Mouse (Mus musculus): Measurements from ENCODE around the gene Skor1. TPM values are rescaled to one million over a fixed set of nuclear protein-coding genes. Genes with fewer than 3 reads are reported as not detected.

Skor1 gene
- polyA plus RNA-seq, 1 experiment = 0.01 TPM

DNA sequence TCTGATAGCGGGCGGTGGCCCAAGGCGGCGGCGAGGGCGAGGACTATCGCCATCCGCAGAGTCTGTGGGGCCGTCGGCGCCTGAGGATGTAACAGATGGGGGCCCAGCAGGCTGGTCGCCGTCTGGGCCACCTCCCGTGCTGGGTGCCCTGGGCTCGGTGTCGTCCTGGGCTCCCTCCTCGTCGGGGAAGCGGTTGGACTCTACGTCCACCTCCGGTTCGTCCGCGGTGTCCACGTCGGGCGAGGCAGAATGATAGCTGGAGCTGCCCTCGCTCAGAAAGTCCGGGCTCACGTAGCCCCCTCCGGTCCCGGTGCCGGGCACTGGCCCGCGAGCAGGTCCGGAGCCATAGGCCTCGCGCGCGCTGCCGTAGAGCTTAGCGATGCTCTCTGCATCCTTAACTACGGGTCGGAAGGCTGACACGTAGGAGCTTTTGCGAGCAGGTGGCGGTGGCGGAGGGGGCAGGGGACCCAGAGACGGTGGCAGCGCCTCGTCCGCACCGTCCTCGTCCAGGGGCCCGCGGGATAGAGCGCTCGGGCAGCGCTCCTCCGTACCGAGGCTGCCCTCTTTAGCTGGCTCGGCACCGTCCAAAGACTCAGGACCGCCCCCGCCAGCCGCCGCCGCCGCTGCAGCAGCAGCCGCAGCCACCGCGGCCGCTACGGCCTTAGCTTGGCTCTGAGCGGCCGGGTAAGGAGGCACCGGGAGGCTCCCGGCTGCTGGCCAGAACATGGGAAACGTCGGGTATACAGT, 4.1 kb downstream of the Skor1 start:
- peaks cover 96% of the 10 kb centered on the region for H3K27me3 ChIP-seq (ENCODE audit: control insufficient read depth, insufficient read depth, insufficient read length)
- H3K36me3 ChIP-seq (ENCODE audit: control insufficient read depth, insufficient read depth) = no peaks in the 10 kb centered on the region
- no peak overlapping the region for H3ac ChIP-seq (ENCODE audit: control insufficient read depth, insufficient read length)
- H3K79me2 ChIP-seq (ENCODE audit: control insufficient read depth, insufficient read depth) = no peaks in the 10 kb centered on the region
- no peak overlapping the region for H3K4me2 ChIP-seq (ENCODE audit: low read depth)
- TF ChIP-seq MYOG (IDR thresholded peaks at IDR 0.05; ENCODE audit: control insufficient read depth in 1 of 3, insufficient read depth in 1 of 3, insufficient read length in 2 of 3, low read depth in 2 of 3) (no peak), REST (IDR thresholded peaks at IDR 0.05; ENCODE audit: insufficient read depth, insufficient read length) (no peak), MYOD1 (IDR thresholded peaks at IDR 0.05; ENCODE audit: control insufficient read depth in 1 of 3, insufficient read length in 2 of 3, low read depth in 2 of 3) (no peak), USF1 (IDR thresholded peaks at IDR 0.05; ENCODE audit: low read depth) (no peak), CEBPB (IDR thresholded peaks at IDR 0.05; ENCODE audit: insufficient read depth, poor library complexity, severe bottlenecking) (no peak), POLR2A (IDR thresholded peaks at IDR 0.05; ENCODE audit: insufficient read length, low read depth) (no peak), SRF (IDR thresholded peaks at IDR 0.05; ENCODE audit: control insufficient read depth, insufficient read length, low read depth) (no peak), POLR2AphosphoS2 (IDR thresholded peaks at IDR 0.05; ENCODE audit: insufficient read length, low read depth) (no peak), TCF3 (IDR thresholded peaks at IDR 0.05; ENCODE audit: insufficient read length, low read depth) (no peak), MAX (IDR thresholded peaks at IDR 0.05; ENCODE audit: low read depth) (no peak), E2F4 (IDR thresholded peaks at IDR 0.05; ENCODE audit: insufficient read depth) (no peak), TCF12 (IDR thresholded peaks at IDR 0.05; ENCODE audit: insufficient read depth, poor library complexity, severe bottlenecking) (no peak)
- no peak overlapping the region for H3K4me3 ChIP-seq

DNA sequence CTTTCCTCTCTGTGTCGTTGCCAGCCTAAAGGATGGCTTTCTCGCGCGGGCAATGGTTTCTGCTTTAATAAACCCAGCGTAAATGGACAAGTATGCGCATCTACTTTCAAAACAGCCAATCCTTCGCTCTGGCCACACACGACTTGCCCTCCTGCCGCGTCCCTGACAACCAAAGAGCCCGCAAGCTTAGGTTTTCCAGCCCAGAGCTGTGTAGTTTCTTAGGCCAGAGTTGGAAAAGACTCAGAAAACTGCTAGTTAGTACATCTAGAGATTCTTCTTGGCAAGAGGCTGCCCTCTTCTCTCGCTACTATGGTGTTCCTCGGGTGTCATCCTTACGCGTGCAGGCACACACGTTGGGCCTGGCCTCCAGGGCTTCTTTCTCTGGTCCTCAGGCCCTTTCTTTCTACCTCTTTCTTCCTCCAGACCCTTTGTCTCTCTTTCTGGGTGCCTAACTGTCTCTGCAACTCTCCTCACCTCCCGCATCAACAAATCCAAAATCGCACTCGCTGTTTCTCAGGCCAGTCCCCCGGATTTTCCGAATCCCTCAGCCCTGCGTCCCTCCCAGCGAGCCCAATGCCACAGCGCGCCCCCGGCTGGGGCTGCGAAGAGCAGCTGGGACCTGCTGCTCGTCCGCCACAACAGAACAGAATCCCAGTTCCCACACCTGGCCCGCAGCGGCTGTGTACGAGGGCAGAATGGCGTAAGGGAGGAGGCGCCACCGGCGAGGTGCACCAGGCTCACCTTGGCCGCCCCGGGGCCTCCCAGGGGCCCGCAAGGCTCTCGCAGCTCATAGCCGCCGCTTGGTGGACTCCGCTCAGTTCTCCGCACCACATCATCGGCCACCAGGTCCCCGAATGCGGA, 4.9 kb downstream of the Skor1 start:
- H3K4me2 ChIP-seq (ENCODE audit: low read depth) = no peak overlapping the region
- H3K27me3 ChIP-seq (ENCODE audit: control insufficient read depth, insufficient read depth, insufficient read length) = peaks cover 96% of the 10 kb centered on the region
- no peak for TF ChIP-seq SRF (IDR thresholded peaks at IDR 0.05; ENCODE audit: control insufficient read depth, insufficient read length, low read depth)
- no peak for TF ChIP-seq USF1 (IDR thresholded peaks at IDR 0.05; ENCODE audit: low read depth)
- no peak for TF ChIP-seq MYOD1 (IDR thresholded peaks at IDR 0.05; ENCODE audit: control insufficient read depth in 1 of 3, insufficient read length in 2 of 3, low read depth in 2 of 3)
- TF ChIP-seq TCF12 (IDR thresholded peaks at IDR 0.05; ENCODE audit: insufficient read depth, poor library complexity, severe bottlenecking) = no peak
- TF ChIP-seq REST (IDR thresholded peaks at IDR 0.05; ENCODE audit: insufficient read depth, insufficient read length) = no peak
- TF ChIP-seq E2F4 (IDR thresholded peaks at IDR 0.05; ENCODE audit: insufficient read depth) = no peak
- TF ChIP-seq POLR2AphosphoS2 (IDR thresholded peaks at IDR 0.05; ENCODE audit: insufficient read length, low read depth) = no peak
- no peak for TF ChIP-seq TCF3 (IDR thresholded peaks at IDR 0.05; ENCODE audit: insufficient read length, low read depth)
- no peak for TF ChIP-seq CEBPB (IDR thresholded peaks at IDR 0.05; ENCODE audit: insufficient read depth, poor library complexity, severe bottlenecking)
- no peak for TF ChIP-seq POLR2A (IDR thresholded peaks at IDR 0.05; ENCODE audit: insufficient read length, low read depth)
- no peak for TF ChIP-seq MYOG (IDR thresholded peaks at IDR 0.05; ENCODE audit: control insufficient read depth in 1 of 3, insufficient read depth in 1 of 3, insufficient read length in 2 of 3, low read depth in 2 of 3)
- TF ChIP-seq MAX (IDR thresholded peaks at IDR 0.05; ENCODE audit: low read depth) = no peak
- H3K4me3 ChIP-seq = no peak overlapping the region
- no peaks in the 10 kb centered on the region for H3K36me3 ChIP-seq (ENCODE audit: control insufficient read depth, insufficient read depth)
- no peak overlapping the region for H3ac ChIP-seq (ENCODE audit: control insufficient read depth, insufficient read length)
- H3K79me2 ChIP-seq (ENCODE audit: control insufficient read depth, insufficient read depth) = no peaks in the 10 kb centered on the region

DNA sequence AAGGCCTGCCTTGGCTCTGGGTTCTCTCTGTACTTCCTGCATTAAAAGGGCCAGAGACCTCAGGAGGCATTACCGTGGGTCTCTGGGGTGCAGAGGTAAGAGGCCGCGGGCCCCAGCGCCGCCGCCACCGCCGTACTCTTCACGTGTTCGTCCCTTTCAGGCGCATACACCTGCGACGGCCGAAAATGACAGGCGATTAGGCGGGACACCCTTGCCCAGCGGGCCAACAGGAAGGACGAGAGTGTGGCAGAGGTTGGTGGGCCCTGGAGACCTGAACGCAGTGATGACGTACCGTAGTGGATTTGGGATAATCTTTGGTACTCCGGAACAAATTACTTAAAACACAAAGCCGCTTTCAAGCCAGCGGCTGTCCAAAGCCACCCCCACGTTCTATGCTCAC, 5.5 kb downstream of the Skor1 start:
- no peak overlapping the region for H3K4me3 ChIP-seq
- no peaks in the 10 kb centered on the region for H3K79me2 ChIP-seq (ENCODE audit: control insufficient read depth, insufficient read depth)
- H3ac ChIP-seq (ENCODE audit: control insufficient read depth, insufficient read length) = no peak overlapping the region
- H3K36me3 ChIP-seq (ENCODE audit: control insufficient read depth, insufficient read depth) = no peaks in the 10 kb centered on the region
- peaks cover 96% of the 10 kb centered on the region for H3K27me3 ChIP-seq (ENCODE audit: control insufficient read depth, insufficient read depth, insufficient read length)
- no peak overlapping the region for H3K4me2 ChIP-seq (ENCODE audit: low read depth)
- TF ChIP-seq TCF3 (IDR thresholded peaks at IDR 0.05; ENCODE audit: insufficient read length, low read depth) (no peak), MAX (IDR thresholded peaks at IDR 0.05; ENCODE audit: low read depth) (no peak), REST (IDR thresholded peaks at IDR 0.05; ENCODE audit: insufficient read depth, insufficient read length) (no peak), MYOD1 (IDR thresholded peaks at IDR 0.05; ENCODE audit: control insufficient read depth in 1 of 3, insufficient read length in 2 of 3, low read depth in 2 of 3) (no peak), MYOG (IDR thresholded peaks at IDR 0.05; ENCODE audit: control insufficient read depth in 1 of 3, insufficient read depth in 1 of 3, insufficient read length in 2 of 3, low read depth in 2 of 3) (no peak), SRF (IDR thresholded peaks at IDR 0.05; ENCODE audit: control insufficient read depth, insufficient read length, low read depth) (no peak)

DNA sequence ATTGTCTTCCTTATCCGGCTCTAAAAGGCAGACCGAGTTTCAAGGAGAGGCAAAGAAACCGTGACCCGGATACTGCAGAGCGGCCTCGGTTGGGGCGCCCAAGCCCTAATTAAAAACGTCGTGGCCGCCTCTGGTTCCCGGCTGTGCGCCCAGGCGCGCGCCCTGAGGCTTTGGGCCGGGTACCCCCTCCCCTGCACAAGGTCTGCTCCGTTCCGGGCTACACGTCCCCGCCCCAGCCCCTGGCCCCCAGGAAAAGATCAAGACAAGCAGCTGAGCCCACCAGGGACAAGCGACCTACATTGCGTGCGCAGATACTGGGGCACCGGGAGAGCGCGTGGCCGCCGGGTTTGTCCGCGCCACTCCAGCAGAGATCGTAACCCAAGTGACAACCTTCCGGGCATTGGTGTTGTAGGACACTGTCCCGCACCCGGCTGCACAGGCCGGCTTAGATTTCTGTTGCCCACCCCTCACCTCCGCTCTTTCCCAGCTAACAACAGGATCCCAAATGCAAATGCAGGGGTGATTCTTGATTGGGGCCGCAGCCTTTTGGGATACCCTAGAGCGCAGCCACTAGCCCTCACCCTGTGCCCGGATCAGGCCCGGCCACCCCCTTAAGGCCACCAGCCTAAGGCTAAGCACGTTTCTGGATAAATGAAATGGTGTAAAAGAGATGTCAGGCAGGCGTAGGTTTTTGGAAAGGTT, 6.3 kb downstream of the Skor1 start:
- Histone ChIP-seq H3K36me3 (ENCODE audit: control insufficient read depth, insufficient read depth) (no peaks in the 10 kb centered on the region), H3K79me2 (ENCODE audit: control insufficient read depth, insufficient read depth) (no peaks in the 10 kb centered on the region), H3K4me3 (no peak overlapping the region), H3K27me3 (ENCODE audit: control insufficient read depth, insufficient read depth, insufficient read length) (peaks cover 96% of the 10 kb centered on the region), H3ac (ENCODE audit: control insufficient read depth, insufficient read length) (no peak overlapping the region), H3K4me2 (ENCODE audit: low read depth) (no peak overlapping the region)
- TF ChIP-seq SRF (IDR thresholded peaks at IDR 0.05; ENCODE audit: control insufficient read depth, insufficient read length, low read depth) (no peak), E2F4 (IDR thresholded peaks at IDR 0.05; ENCODE audit: insufficient read depth) (no peak), MAX (IDR thresholded peaks at IDR 0.05; ENCODE audit: low read depth) (no peak), POLR2AphosphoS2 (IDR thresholded peaks at IDR 0.05; ENCODE audit: insufficient read length, low read depth) (no peak), CEBPB (IDR thresholded peaks at IDR 0.05; ENCODE audit: insufficient read depth, poor library complexity, severe bottlenecking) (no peak), TCF3 (IDR thresholded peaks at IDR 0.05; ENCODE audit: insufficient read length, low read depth) (no peak), POLR2A (IDR thresholded peaks at IDR 0.05; ENCODE audit: insufficient read length, low read depth) (no peak), MYOD1 (IDR thresholded peaks at IDR 0.05; ENCODE audit: control insufficient read depth in 1 of 3, insufficient read length in 2 of 3, low read depth in 2 of 3) (no peak), USF1 (IDR thresholded peaks at IDR 0.05; ENCODE audit: low read depth) (no peak), TCF12 (IDR thresholded peaks at IDR 0.05; ENCODE audit: insufficient read depth, poor library complexity, severe bottlenecking) (no peak)

All from myocyte (in vitro differentiated cells).